Mouse (Mus musculus) mouse trophoblast stem cell (cell line): ENCODE data around the gene 5330417C22Rik.
"Not testable (repeated sequence)": the region's sequence is repeated elsewhere in the genome, so short reads cannot be mapped to it uniquely, and the experiment has no call there.

Source experiments
- in situ Hi-C, 2 experiments: fragments of 300-500 bp; cut with MseI, MboI; formaldehyde crosslinking; loops; 2 replicates in 1 of 2; 3 replicates in 1 of 2; pipeline ENCODE4 v1.15.1; 2025

Gene 5330417C22Rik

DNA sequence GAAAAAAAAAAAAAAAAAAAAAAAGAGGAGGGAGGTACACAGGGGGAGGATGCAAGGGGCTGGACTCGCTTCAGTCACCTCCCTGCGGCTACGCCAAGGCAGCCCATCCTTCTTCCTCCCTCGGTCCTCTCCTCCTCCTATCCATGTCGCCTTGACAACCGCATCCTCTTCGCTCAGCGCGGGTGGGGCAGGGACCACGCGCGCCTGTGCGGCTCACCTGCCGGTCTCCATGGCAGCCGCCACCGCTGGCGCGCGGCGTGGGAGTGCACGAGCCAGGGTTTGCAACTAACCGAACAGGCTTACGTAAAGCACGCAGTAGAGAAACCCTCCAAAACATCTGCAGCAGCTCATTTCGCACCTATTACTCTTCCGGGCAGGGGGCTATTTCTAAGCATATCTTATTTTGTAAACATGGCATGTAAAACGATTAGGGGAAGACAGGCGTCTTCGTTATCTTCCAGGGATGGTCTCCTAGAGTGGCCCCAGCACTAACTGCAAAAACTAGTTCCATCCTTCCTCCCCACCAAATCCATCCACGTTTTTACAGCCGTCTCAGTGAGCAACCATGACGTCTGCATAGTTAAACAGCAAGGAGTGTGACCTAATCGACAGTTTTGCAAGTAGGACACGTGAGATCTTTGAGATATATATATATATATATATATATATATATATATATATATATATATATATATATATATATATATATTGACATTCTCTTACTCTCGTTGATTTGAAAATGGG is at the start of gene 5330417C22Rik:
Gene 5330417C22Rik, minus strand, starts transcription at position 20 of the 744 bp plus-strand sequence.
- in situ Hi-C loops = no loop called here

DNA sequence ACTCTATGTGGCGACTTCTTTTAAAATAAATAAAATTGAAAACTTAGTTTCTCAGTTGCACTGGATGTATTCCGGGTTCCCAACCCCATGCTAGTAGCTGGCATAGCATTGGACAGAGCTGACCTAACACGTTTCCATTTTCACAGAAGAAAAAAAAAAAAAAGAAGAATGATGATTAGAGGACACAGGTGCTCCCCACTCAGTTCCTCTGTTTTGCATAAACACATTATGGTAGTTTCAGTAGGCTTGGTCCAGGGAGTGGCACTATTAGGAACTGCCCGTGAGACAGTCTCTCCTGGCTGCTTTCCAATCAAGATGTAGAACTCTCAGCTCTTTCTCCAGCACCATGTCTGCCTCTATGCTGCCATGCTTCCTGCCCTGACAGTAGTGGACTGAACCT is 48.2 kb upstream of the 5330417C22Rik start:
- in situ Hi-C loops = no loop called here

GRCm38 (mm10) chr3:108574018-108574417 is 37.7 kb upstream of the 5330417C22Rik start:
- in situ Hi-C loops = no loop called here

DNA sequence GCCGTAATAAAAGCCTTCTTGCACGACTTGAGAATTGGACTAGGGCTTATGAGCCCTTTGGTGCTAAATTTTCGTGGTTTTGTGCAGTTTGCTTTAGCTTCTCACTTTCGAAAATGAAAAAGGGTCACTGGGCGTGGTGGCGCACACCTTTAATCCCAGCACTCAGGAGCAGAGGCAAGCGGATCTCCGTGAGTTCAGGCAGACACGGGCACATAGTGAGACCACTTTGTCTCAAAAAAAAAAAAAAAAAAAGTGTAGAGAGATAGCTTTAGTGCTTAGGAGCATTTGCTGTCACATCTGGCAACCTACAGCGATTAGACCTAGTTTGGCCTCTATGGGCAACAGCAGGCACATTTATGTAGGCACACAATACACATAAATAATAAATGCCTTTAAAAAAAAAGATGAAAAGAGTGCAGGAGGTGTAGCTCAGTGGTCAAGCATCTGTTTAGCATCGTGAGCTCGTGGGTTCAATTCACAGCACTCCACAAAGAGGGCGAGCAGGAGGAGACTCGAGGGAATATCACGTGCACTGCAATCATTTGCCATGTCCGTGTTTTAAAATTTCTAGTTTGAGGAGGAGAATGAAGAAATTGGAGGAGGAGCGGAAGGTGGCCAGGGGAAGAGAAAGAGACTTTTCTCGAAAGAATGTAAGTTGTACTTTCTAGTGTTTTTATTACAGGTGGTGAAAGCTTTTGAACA is 36.1 kb upstream of the 5330417C22Rik start:
- in situ Hi-C loops = no loop called here

DNA sequence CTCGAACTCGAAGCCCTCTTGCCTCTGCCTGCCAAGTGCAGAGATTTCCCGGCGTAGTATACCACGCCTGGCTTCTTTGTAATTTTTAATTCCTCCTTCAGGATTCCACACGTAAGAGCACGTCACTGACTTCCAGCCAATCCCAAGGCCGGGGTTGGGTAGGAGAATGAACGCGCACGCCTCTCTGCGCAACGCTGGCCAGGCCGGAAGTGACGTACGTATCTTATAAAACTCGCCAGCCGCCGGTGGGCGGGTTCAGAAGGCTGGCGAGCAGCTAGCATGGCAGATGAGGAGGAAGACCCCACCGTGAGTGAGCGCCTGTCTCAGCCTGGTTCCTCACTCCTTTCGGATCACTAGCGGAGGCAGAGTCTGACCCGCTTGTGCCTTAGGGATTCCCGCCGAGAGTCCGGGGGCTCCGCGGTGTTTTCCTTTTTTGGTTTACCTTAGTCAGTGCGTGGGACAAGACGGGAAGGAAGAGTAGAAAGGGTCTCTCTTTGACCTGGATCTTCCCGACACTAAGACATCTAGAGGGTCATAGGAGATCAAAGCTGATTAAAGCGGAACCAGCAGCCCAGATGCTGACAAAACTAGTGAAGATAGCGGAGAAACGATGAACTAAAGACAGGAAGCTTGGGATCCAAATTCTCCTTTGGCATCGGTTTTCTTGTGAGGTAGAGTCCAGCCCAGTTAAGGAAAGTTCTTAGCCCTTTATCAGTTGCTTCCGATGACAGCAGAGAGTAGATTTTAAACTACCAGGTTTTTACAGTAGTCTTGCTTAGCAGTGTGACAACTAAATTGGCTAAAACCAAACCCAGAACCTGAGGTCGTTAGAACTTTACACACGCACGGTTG is 35.3 kb upstream of the 5330417C22Rik start, which contains the start of gene Taf13:
Gene Taf13, plus strand, starts transcription at position 256 of the 852 bp plus-strand sequence.
- in situ Hi-C loops = no loop called here

- in situ Hi-C loops = no loop called here
Measured at GRCm38 (mm10) chr3:108570813-108571212, 34.5 kb upstream of the 5330417C22Rik start.

- in situ Hi-C loops = not testable (repeated sequence)
Measured at GRCm38 (mm10) chr3:108569636-108570035, 33.3 kb upstream of the 5330417C22Rik start.

- in situ Hi-C loops = no loop called here
Measured at GRCm38 (mm10) chr3:108567990-108568877, 31.9 kb upstream of the 5330417C22Rik start.

GRCm38 (mm10) chr3:108563309-108563708 is 27.0 kb upstream of the 5330417C22Rik start:
- in situ Hi-C loops = no loop called here

- in situ Hi-C loops = no loop called here
Measured at GRCm38 (mm10) chr3:108562777-108563271, 26.5 kb upstream of the 5330417C22Rik start.

- in situ Hi-C loops = no loop called here
Measured at GRCm38 (mm10) chr3:108562133-108562730, 25.9 kb upstream of the 5330417C22Rik start, which contains the start of gene Tmem167b. Gene Tmem167b, minus strand, starts transcription at chr3:108562466.

DNA sequence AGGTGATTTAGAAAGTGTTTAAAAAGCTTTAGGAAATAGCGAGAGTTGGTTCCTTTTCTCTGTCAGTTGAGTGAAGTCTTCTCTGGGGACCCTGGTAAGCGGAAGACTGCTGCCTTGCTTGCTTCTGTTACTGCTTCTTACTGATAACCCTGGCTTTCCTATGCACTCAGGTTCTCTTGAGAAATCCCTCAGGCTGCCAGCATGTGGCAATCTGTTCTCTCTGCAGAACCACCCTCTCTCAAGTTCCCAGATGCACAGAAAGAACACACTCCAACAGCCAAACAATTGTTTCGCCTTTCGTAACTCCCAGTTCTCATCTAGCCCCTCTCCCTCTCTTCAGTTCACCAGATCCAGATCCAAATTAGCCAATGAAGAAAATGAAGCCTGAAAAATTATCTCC is 21.6 kb upstream of the 5330417C22Rik start:
- in situ Hi-C loops = no loop called here

GRCm38 (mm10) chr3:108554587-108555312 is 18.4 kb upstream of the 5330417C22Rik start:
- in situ Hi-C loops = no loop called here

- in situ Hi-C loops = no loop called here
Measured at GRCm38 (mm10) chr3:108554111-108554561, 17.8 kb upstream of the 5330417C22Rik start.

- in situ Hi-C loops = no loop called here
Measured at GRCm38 (mm10) chr3:108542299-108542698, 6.0 kb upstream of the 5330417C22Rik start.

DNA sequence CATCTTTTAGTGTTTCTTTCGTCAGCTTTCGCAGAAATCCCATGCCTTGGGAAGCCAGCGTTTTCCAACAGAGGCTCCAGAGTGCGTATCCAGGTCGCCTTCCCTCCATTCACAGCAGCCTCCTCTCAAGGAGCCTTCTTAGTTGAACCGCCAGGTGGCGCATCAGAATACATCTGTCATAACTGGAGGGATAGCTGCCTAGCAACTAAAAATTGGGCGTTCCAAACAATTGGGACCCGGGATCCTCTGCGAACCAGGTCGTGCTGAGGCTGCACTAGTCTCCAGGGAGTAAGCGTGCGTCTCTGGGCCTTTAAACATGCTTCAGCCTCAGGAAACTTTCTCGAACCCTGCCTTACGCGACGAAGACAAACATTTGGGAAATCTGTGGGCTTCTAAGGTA is 967 bp upstream of the 5330417C22Rik start:
- in situ Hi-C loops = no loop called here

GRCm38 (mm10) chr3:108535896-108536516 is 330 bp downstream of the 5330417C22Rik start:
- in situ Hi-C loops = no loop called here

- in situ Hi-C loops = no loop called here
Measured at GRCm38 (mm10) chr3:108533951-108534350, 2.4 kb downstream of the 5330417C22Rik start, which contains the start of gene 1700013F07Rik. Gene 1700013F07Rik, plus strand, starts transcription at chr3:108534150.
